Mouse (Mus musculus) CH12.LX (cell line): ENCODE results near the gene Phtf2. TPM values are rescaled to one million over a fixed set of nuclear protein-coding genes. Genes with fewer than 3 reads are reported as not detected.
"Not testable (repeated sequence)": the region's sequence is repeated elsewhere in the genome, so short reads cannot be mapped to it uniquely, and the experiment has no call there.

Experiments used
- DNase-seq: peaks from one replicate; pipeline ENCODE4 v3.0.0-alpha.2; 2013; ENCODE audit errors: extremely low read depth
- H3K27ac ChIP-seq: 2 replicates; pipeline ENCODE4 v1.5.1; 2012; ENCODE audit warnings: low read depth, mild to moderate bottlenecking, control low read depth, moderate library complexity; ENCODE audit not compliant: insufficient read depth
- H3K27me3 ChIP-seq: replicated peaks from 2 replicates; pipeline ENCODE3; 2012; ENCODE audit warnings: inconsistent platforms
- H3K36me3 ChIP-seq, 2 experiments: replicated peaks in 1 of 2; 2 replicates each; pipeline versions ENCODE3 to v1.6.1; 2012; ENCODE audit warnings: inconsistent platforms in 1 of 2, low read length in 1 of 2, mild to moderate bottlenecking in 1 of 2, mixed read lengths in 1 of 2, moderate library complexity in 1 of 2; ENCODE audit not compliant: control insufficient read depth in 1 of 2, insufficient read depth in 1 of 2
- H3K4me1 ChIP-seq, 2 experiments: 2 replicates each; pipeline ENCODE4 v1.6.1; 2012; ENCODE audit warnings: inconsistent platforms in 1 of 2, moderate library complexity in 1 of 2; ENCODE audit not compliant: insufficient read depth in 2 of 2, control insufficient read depth in 1 of 2
- H3K4me2 ChIP-seq: 2 replicates; pipeline ENCODE4 v1.6.1; 2012; ENCODE audit warnings: low read depth, mild to moderate bottlenecking, control low read depth; ENCODE audit not compliant: poor library complexity, insufficient read depth, severe bottlenecking
- H3K4me3 ChIP-seq, 3 experiments: fragments of 150-350 bp in 1 of 3; sonication (generic) in 1 of 3; replicated peaks in 1 of 3; 2 replicates each; pipeline versions ENCODE3 to v1.5.1; 2011 to 2012; ENCODE audit warnings: low read depth in 2 of 3, low read length in 2 of 3, mild to moderate bottlenecking in 2 of 3, moderate library complexity in 2 of 3, control low read depth in 1 of 3, improper control_type of control experiment in 1 of 3, inconsistent platforms in 1 of 3, mixed read lengths in 1 of 3; ENCODE audit not compliant: poor library complexity in 1 of 3
- H3K79me2 ChIP-seq: replicated peaks from 2 replicates; pipeline ENCODE4 v1.6.1; 2012; ENCODE audit warnings: mild to moderate bottlenecking, moderate library complexity; ENCODE audit not compliant: control insufficient read depth, poor library complexity, insufficient read depth, severe bottlenecking; ENCODE audit errors: extremely low read depth
- H3K9ac ChIP-seq: 2 replicates; pipeline ENCODE4 v1.6.1; 2012; ENCODE audit warnings: low read depth, mild to moderate bottlenecking, control low read depth, moderate library complexity; ENCODE audit not compliant: insufficient read depth
- H3K9me3 ChIP-seq: replicated peaks from 2 replicates; pipeline ENCODE3; 2012; ENCODE audit warnings: low read length, inconsistent platforms, mixed read lengths
- dilution Hi-C: fragments of 300-500 bp; cut with MboI; formaldehyde crosslinking; loops from 2 replicates; pipeline ENCODE4 v1.14.3; 2020; ENCODE audit warnings: low sequenced_read_pairs; ENCODE audit not compliant: extremely low pct_unique_long_range_greater_than_20kb, extremely low pct_ligation_motif_present
- in situ Hi-C: fragments of 300-500 bp; cut with MboI; formaldehyde crosslinking; loops from 3 replicates; pipeline ENCODE4 v1.14.3; 2019; ENCODE audit warnings: low sequenced_read_pairs, low pct_ligation_motif_present, low pct_unique_long_range_greater_than_20kb, mixed read lengths
- polyA plus RNA-seq: library from polyadenylated mRNA; unstranded; fragments of >175 nt; gene quantifications from 2 replicates; pipeline ENCODE4 v1.2.1, GENCODE M21; 2012; ENCODE audit warnings: low read depth; ENCODE audit not compliant: insufficient read length
- total RNA-seq, 2 experiments: library from RNA; depleted of rRNA; stranded (reverse); fragments of 300-350 nt in 1 of 2; fragments of >200 nt in 1 of 2; gene quantifications; 2 replicates each; pipeline ENCODE4 v1.2.3; 2012 to 2014

Phtf2 gene
- total and polyA plus RNA-seq, 3 experiments: 18.5 to 30.4 (median 28.1) TPM

DNA sequence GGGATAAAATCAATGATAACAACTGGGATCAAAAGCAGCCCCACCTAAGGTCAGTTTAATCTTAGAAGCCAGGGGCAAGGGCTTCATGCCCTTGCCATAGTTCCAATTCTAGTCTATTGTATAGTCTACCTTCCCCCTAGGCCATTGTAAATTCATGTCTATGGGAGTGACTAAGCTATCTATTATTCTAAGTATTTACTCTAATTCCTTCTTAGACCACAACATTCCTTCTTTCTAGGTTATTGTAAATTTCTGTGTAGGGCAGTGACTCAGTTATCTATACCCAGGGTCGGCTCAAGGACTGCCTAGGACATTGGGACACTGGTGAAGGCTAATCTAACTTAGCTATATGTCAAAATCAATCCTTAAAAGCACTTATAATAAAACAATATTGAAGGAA, 167.3 kb downstream of the Phtf2 start:
- H3K9me3 ChIP-seq, H3K4me1 ChIP-seq, dilution Hi-C loops, in situ Hi-C loops, H3K27me3 ChIP-seq, H3K27ac ChIP-seq, H3K4me2 ChIP-seq, H3K79me2 ChIP-seq, H3K9ac ChIP-seq, H3K4me3 ChIP-seq, H3K36me3 ChIP-seq, DNase-seq: not testable (repeated sequence)

DNA sequence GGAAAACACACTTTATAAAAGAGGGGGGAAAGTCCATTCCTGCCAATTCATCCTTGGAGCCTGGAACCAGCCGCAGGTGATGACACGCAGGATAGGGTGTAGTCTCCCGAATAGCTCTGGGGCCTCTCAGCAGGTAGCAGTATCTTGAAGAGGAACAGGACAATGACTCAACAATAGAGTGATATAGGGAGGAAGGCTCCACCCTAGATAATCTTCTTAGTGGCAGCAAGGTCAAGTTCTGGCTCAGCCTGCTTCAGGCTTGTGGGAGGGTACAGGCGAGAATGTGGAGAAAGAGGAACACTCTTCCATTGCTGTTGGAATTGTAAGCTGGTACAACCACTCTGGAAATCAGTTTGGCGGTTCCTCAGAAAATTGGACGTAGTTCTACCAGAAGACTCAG, 171.1 kb downstream of the Phtf2 start:
- H3K4me1 ChIP-seq, H3K4me3 ChIP-seq, H3K36me3 ChIP-seq, in situ Hi-C loops, H3K27ac ChIP-seq, H3K9me3 ChIP-seq, dilution Hi-C loops, H3K9ac ChIP-seq, H3K79me2 ChIP-seq, DNase-seq, H3K27me3 ChIP-seq, H3K4me2 ChIP-seq: not testable (repeated sequence)

Other genes with a start within 250 kb of the Phtf2 start
- 12.7 and 12.9 TPM in 2 replicates for gene Tmem60, start 67 bp upstream of the Phtf2 start, total RNA-seq (2012; rRNA removed)
- 35.4 and 39.3 TPM in 2 replicates for gene Tmem60, start 67 bp upstream of the Phtf2 start, total RNA-seq (2014; rRNA removed)
- gene Tmem60, start 67 bp upstream of the Phtf2 start, polyA plus RNA-seq: 17.2 and 19.2 TPM in 2 replicates
- gene Rsbn1l, start 74.3 kb upstream of the Phtf2 start, total RNA-seq (2012; rRNA removed): 8.1 and 8.3 TPM in 2 replicates
- 17.0 TPM in 2 replicates for gene Rsbn1l, start 74.3 kb upstream of the Phtf2 start, total RNA-seq (2014; rRNA removed)
- gene Rsbn1l, start 74.3 kb upstream of the Phtf2 start, polyA plus RNA-seq: 20.2 and 22.3 TPM in 2 replicates
- 3.2 and 4.1 TPM in 2 replicates for gene Ptpn12, start 173.8 kb upstream of the Phtf2 start, total RNA-seq (2012; rRNA removed)
- gene Ptpn12, start 173.8 kb upstream of the Phtf2 start, total RNA-seq (2014; rRNA removed): 15.9 and 16.5 TPM in 2 replicates
- 12.7 and 14.4 TPM in 2 replicates for gene Ptpn12, start 173.8 kb upstream of the Phtf2 start, polyA plus RNA-seq